Mouse (Mus musculus) embryonic fibroblast, embryonic 13.5 days (primary cell): ENCODE results near the gene Zfp763. TPM values are rescaled to one million over a fixed set of nuclear protein-coding genes. Genes with fewer than 3 reads are reported as not detected.

Experiments
- H3K27ac ChIP-seq: 2 replicates; pipeline ENCODE4 v1.5.1; 2012; ENCODE audit warnings: low read length, control low read depth, inconsistent platforms; ENCODE audit not compliant: insufficient read depth
- H3K4me1 ChIP-seq: 2 replicates; pipeline ENCODE4 v1.6.1; 2011; ENCODE audit warnings: low read length; ENCODE audit not compliant: control insufficient read depth, insufficient read depth
- H3K4me3 ChIP-seq: 2 replicates; pipeline ENCODE4 v1.5.1; 2011; ENCODE audit warnings: mild to moderate bottlenecking, control low read depth, low read length; ENCODE audit not compliant: insufficient read depth
- CTCF ChIP-seq: IDR thresholded peaks from 2 replicates; pipeline ENCODE4 v1.5.1; 2011; ENCODE audit warnings: mild to moderate bottlenecking, control low read depth, low read length, moderate library complexity, borderline replicate concordance; ENCODE audit not compliant: insufficient read depth
- POLR2A ChIP-seq: IDR thresholded peaks from 2 replicates; pipeline ENCODE4 v1.6.1; 2011; ENCODE audit warnings: low read depth, mild to moderate bottlenecking, control low read depth, low read length, moderate library complexity
- polyA plus RNA-seq: library from polyadenylated mRNA; stranded (reverse); fragments of >200 nt; gene quantifications from 2 replicates; pipeline ENCODE4 v1.2.4, GENCODE M21; 2011; ENCODE audit warnings: low read depth; ENCODE audit not compliant: missing spikeins, insufficient read length

The Zfp763 gene
- polyA plus RNA-seq, 1 experiment: 8.1 TPM

- TF ChIP-seq POLR2A: no peak
- TF ChIP-seq CTCF: no peak
- H3K4me1 ChIP-seq: no peaks in the 10 kb centered on the region
- 0 out of 2 replicates have a peak overlapping the region, but pooled peaks have one; percentile 87 for H3K4me3 ChIP-seq
- H3K27ac ChIP-seq: no peak overlapping the region
Measured at GRCm38 (mm10) chr17:32991965-32992698, 41.1 kb downstream of the Zfp763 start.

- TF ChIP-seq POLR2A (no peak), CTCF (no peak)
- Histone ChIP-seq H3K4me1 (no peaks in the 10 kb centered on the region), H3K27ac (no peak overlapping the region), H3K4me3 (no peak overlapping the region)
Measured at GRCm38 (mm10) chr17:32986301-32986700, 46.9 kb downstream of the Zfp763 start.

- TF ChIP-seq POLR2A (no peak), CTCF (no peak)
- no peaks in the 10 kb centered on the region for H3K4me1 ChIP-seq
- no peak overlapping the region for H3K4me3 ChIP-seq
- no peak overlapping the region for H3K27ac ChIP-seq
Measured at GRCm38 (mm10) chr17:32981361-32981760, 51.8 kb downstream of the Zfp763 start.

Other genes with a start within 250 kb of the Zfp763 start
- gene Zfp871, start 245.1 kb downstream of the Zfp763 start, polyA plus RNA-seq: 48.5 and 48.7 TPM in 2 replicates
- gene Zfp811, start 223.5 kb downstream of the Zfp763 start, polyA plus RNA-seq: 1.6 and 2.1 TPM in 2 replicates
- gene Zfp799, start 203.1 kb downstream of the Zfp763 start, polyA plus RNA-seq: 13.4 and 17.1 TPM in 2 replicates
- 9.1 and 10.7 TPM in 2 replicates for gene Zfp870, start 141.8 kb downstream of the Zfp763 start, polyA plus RNA-seq
- gene Cyp4f14, start 116.1 kb downstream of the Zfp763 start, polyA plus RNA-seq: not detected in 2 replicates
- gene Cyp4f13, start 86.0 kb downstream of the Zfp763 start, polyA plus RNA-seq: 10.0 and 14.2 TPM in 2 replicates
- gene Zfp472, start 67.6 kb downstream of the Zfp763 start, polyA plus RNA-seq: 4.8 and 6.5 TPM in 2 replicates
- 10.3 and 11.3 TPM in 2 replicates for gene Zfp952, start 40.3 kb downstream of the Zfp763 start, polyA plus RNA-seq
- gene 4921501E09Rik, start 34.7 kb upstream of the Zfp763 start, polyA plus RNA-seq: not detected in 2 replicates
- 5.6 and 5.7 TPM in 2 replicates for gene Zfp563, start 55.9 kb upstream of the Zfp763 start, polyA plus RNA-seq
- gene Morc2b, start 106.3 kb upstream of the Zfp763 start, polyA plus RNA-seq: not detected in 2 replicates
- not detected in 2 replicates for gene Olfr55, start 135.0 kb upstream of the Zfp763 start, polyA plus RNA-seq
- gene Olfr239, start 157.9 kb upstream of the Zfp763 start, polyA plus RNA-seq: not detected in 2 replicates
- gene Olfr1564, start 188.3 kb upstream of the Zfp763 start, polyA plus RNA-seq: 0.20 and 0.35 TPM in 2 replicates
- gene Zfp955a, start 221.7 kb upstream of the Zfp763 start, polyA plus RNA-seq: 12.6 and 13.3 TPM in 2 replicates
- not detected in 2 replicates for gene Olfr63, start 231.3 kb upstream of the Zfp763 start, polyA plus RNA-seq